Mouse (Mus musculus): ENCODE measurements around the gene Thoc5.

GRCm38 (mm10) chr11:4921751-4922150, 26.6 kb downstream of the Thoc5 start:
- TF ChIP-seq ZNF384 (IDR thresholded peaks at IDR 0.05; ENCODE audit: low read depth, low read length) = no peak
- no peak for TF ChIP-seq CHD2 (IDR thresholded peaks at IDR 0.05; ENCODE audit: low read depth, low read length)
- TF ChIP-seq MAFK (IDR thresholded peaks at IDR 0.05; ENCODE audit: insufficient read depth, low read depth, low read length) = no peak

Data from ES-E14 (cell line).